Mouse (Mus musculus) kidney, adult 2 months (tissue): ENCODE results near the gene Gabrg2. TPM values are rescaled to one million over a fixed set of nuclear protein-coding genes. Genes with fewer than 3 reads are reported as not detected.

Source experiments
- DNase-seq: peaks from one replicate; pipeline ENCODE4 v3.0.0; 2021
- H3K27ac ChIP-seq: fragments of 200-500 bp; 2 replicates; pipeline ENCODE4 v1.5.1; 2012; ENCODE audit warnings: low read depth, low read length, control low read depth, inconsistent platforms; ENCODE audit not compliant: insufficient read depth
- H3K27me3 ChIP-seq: fragments of 200-500 bp; replicated peaks from 2 replicates; pipeline ENCODE4 v1.6.1; 2012; ENCODE audit warnings: mild to moderate bottlenecking, moderate library complexity, low read length, inconsistent platforms; ENCODE audit not compliant: control insufficient read depth, insufficient read depth
- H3K36me3 ChIP-seq: fragments of 200-500 bp; 2 replicates; pipeline ENCODE4 v1.6.1; 2012; ENCODE audit warnings: mild to moderate bottlenecking, moderate library complexity, low read length, inconsistent platforms; ENCODE audit not compliant: control insufficient read depth, insufficient read depth
- H3K4me1 ChIP-seq: fragments of 200-500 bp; 2 replicates; pipeline ENCODE4 v1.6.1; 2011; ENCODE audit warnings: low read length; ENCODE audit not compliant: control insufficient read depth, insufficient read depth
- H3K4me3 ChIP-seq: fragments of 200-500 bp; 2 replicates; pipeline ENCODE4 v1.5.1; 2011; ENCODE audit warnings: mild to moderate bottlenecking, low read depth, low read length, control low read depth; ENCODE audit not compliant: insufficient read depth
- CTCF ChIP-seq: fragments of 200-500 bp; conservative IDR thresholded peaks from 2 replicates; pipeline ENCODE4 v1.5.1; 2011; ENCODE audit warnings: low read depth, mild to moderate bottlenecking, control low read depth, low read length, moderate library complexity, mixed read lengths; ENCODE audit not compliant: insufficient read depth, insufficient read length
- POLR2A ChIP-seq: fragments of 200-500 bp; IDR thresholded peaks from one replicate; pipeline ENCODE4 v1.6.1; 2011; ENCODE audit warnings: low read depth, low read length, control low read depth
- WGBS: fragments of 180-500 bp; shearing (Covaris S2); methylation state at CpG from one replicate; pipeline ENCODE4 v1.1.7; 2018; 5-methylcytosine and 5-hydroxymethylcytosine counted together
- polyA plus RNA-seq: library from polyadenylated mRNA; depleted of rRNA; stranded (reverse); fragments of >200 nt; gene quantifications from 2 replicates; pipeline ENCODE4 v1.2.3, GENCODE M21; 2012; rRNA removed

Gabrg2 gene
- polyA plus RNA-seq, 1 experiment = 0.03 TPM

DNA sequence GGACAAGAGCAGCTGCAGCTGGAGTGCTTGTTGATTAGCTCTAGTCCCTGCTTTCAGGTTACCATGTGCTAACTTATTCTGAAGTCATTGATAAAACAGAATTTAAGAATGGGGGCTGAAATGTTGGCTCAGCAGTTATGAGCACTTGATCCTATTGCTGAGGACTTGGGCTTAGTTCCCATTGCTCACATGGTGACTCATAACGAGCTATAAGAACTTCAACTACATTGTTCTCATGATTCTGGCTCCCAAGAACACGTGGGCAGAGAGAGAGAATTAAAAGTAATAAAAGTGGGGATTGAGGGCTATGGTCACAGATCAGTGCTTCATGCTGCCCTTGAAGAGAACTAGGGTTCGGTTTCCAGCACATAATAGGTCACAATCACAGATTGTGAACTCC is 48.8 kb downstream of the Gabrg2 start:
- DNase-seq = no peak
- Histone ChIP-seq H3K4me1 (no peaks in the 10 kb centered on the region), H3K36me3 (no peaks in the 10 kb centered on the region), H3K4me3 (no peak overlapping the region), H3K27me3 (no peaks in the 10 kb centered on the region), H3K27ac (no peak overlapping the region)
- TF ChIP-seq CTCF = no peak
- no peak for TF ChIP-seq POLR2A
- WGBS = 42% methylated on average over 3 of the region's 3 CpGs

DNA sequence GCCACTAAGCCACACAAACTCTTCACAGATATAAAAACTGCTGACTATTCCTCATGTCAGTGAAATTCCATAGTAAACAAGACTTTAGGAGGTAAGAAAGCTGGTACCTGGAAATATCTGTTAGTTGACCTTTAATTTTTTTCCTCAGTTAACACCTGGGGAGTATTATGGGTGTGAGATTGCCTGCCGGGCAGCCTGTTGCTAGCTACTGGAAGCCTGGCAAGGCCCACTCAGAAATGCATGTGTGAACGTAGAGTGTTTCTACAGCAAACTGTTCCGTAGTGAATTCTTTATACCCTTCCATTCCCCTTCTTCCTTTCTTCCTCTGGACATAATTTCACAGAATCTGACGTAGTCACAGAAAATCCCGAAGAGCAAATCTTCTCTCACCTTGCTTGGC is 55.2 kb downstream of the Gabrg2 start:
- Histone ChIP-seq H3K27me3 (no peaks in the 10 kb centered on the region), H3K27ac (no peak overlapping the region), H3K36me3 (no peaks in the 10 kb centered on the region), H3K4me1 (no peaks in the 10 kb centered on the region), H3K4me3 (no peak overlapping the region)
- 89% methylated on average over 5 of the region's 5 CpGs for WGBS
- TF ChIP-seq POLR2A (no peak), CTCF (no peak)
- no peak for DNase-seq

DNA sequence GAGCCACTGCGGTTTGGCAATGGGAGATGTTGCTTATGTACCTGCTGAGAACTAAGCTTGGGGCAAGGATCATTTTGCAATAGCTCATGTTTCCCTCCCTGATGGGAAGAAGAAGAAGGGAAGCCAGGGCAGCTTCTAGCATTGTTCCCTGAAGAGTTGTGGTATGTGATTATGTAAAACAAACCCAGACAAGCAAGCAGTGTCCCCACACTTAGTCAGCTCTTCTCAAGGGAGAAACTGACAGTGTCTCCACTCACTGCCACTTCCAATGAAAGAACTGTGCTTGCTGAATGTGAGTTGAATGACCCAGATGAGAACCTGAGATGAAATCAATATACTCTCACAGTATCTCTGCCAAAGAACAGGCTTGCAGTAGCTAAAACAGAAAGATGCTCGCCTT is 62.7 kb downstream of the Gabrg2 start:
- no peak overlapping the region for H3K27ac ChIP-seq
- no peaks in the 10 kb centered on the region for H3K27me3 ChIP-seq
- no peak for TF ChIP-seq CTCF
- no peak for TF ChIP-seq POLR2A
- WGBS = 78% methylated on average over 2 of the region's 2 CpGs
- no peaks in the 10 kb centered on the region for H3K4me1 ChIP-seq
- DNase-seq = no peak
- H3K4me3 ChIP-seq = no peak overlapping the region
- no peaks in the 10 kb centered on the region for H3K36me3 ChIP-seq

DNA sequence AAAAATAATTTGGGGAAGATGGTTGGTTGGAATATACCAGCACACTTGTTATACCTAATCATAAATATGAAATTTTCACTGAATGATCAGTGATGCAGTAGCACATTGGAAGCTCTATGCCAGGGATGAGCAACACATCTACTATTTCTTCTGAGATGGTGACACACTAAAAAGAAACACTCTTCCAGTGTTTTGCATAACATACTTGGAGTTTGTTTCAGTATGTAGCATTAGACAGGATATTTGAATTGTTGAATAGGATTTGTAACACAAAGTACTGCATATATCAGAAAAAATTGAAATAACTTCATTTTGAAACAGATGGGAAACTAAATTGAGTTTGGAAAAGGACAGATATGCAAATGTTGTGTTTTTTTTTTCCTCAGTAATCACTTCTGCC is 81.8 kb downstream of the Gabrg2 start:
- no peak overlapping the region for H3K4me3 ChIP-seq
- no peaks in the 10 kb centered on the region for H3K4me1 ChIP-seq
- no peaks in the 10 kb centered on the region for H3K36me3 ChIP-seq
- H3K27me3 ChIP-seq = no peaks in the 10 kb centered on the region
- no peak overlapping the region for H3K27ac ChIP-seq
- DNase-seq = no peak
- TF ChIP-seq CTCF (no peak), POLR2A (no peak)

DNA sequence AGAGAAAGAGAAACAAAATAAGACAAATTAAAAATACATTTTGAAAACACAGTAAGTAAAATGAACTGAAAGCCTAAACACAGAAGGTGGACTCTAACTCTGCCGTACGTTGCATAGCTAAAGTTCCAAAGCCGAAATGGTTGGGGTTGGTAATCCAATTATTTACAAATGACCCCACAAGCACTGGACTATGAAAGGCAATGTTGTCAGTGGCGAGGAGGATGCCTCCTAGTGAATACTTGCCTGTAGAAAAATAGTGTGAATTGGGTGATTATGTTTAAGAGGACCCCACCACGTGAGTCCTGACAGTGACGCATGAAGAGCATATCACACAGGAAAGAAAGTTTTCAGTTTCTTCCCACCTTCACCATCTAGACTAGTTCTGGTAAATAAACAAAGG is 86.6 kb downstream of the Gabrg2 start:
- H3K4me1 ChIP-seq = no peaks in the 10 kb centered on the region
- 50% methylated on average over 6 of the region's 6 CpGs for WGBS
- TF ChIP-seq POLR2A = no peak
- TF ChIP-seq CTCF = no peak
- no peaks in the 10 kb centered on the region for H3K36me3 ChIP-seq
- H3K27me3 ChIP-seq = no peaks in the 10 kb centered on the region
- no peak for DNase-seq
- H3K4me3 ChIP-seq = no peak overlapping the region
- H3K27ac ChIP-seq = no peak overlapping the region

DNA sequence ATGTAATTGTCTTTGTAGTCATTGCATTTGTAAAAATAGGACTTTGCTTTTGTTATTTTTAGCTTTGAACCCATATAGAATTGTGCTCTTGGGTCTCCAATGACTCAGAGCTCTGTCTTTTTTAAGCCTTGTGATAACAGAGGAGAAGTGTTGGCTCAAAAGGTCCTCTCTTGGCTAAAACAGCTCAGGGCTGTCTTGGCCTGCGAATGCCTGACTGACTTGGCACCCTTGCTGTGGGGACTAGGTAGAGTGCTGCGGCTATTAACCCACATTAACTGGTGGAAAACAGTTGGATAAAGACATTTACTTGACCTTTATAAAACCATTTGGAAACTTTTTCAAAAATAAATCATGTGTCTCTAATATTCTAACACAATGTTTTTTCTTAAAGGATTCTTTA is 97.0 kb downstream of the Gabrg2 start:
- no peaks in the 10 kb centered on the region for H3K36me3 ChIP-seq
- H3K27me3 ChIP-seq = no peaks in the 10 kb centered on the region
- WGBS = 81% methylated on average over 2 of the region's 2 CpGs
- no peak overlapping the region for H3K27ac ChIP-seq
- TF ChIP-seq CTCF (no peak), POLR2A (no peak)
- H3K4me1 ChIP-seq = no peaks in the 10 kb centered on the region
- no peak for DNase-seq
- no peak overlapping the region for H3K4me3 ChIP-seq

Other genes starting within 250 kb of the Gabrg2 start
- gene Gabra1, start 182.1 kb upstream of the Gabrg2 start, polyA plus RNA-seq = 0.14 TPM in 1 of 2 replicates, not detected in the other